Mouse (Mus musculus): Measurements from ENCODE around the gene Slc25a21. TPM values are rescaled to one million over a fixed set of nuclear protein-coding genes. Genes with fewer than 3 reads are reported as not detected.
A peak's percentile ranks its signal among the peaks of the same experiment; 100 is the strongest.

The Slc25a21 gene
- polyA plus RNA-seq, 1 experiment from 2014 or later, result 0.23 TPM

- Histone ChIP-seq H3K9ac (no peak overlapping the region), H3K4me2 (replicated peaks) (no peak overlapping the region), H3K9me3 (no peaks in the 10 kb centered on the region), H3K36me3 (no peaks in the 10 kb centered on the region), H3K4me1 (replicated peaks) (no peaks in the 10 kb centered on the region), H3K27me3 (replicated peaks) (no peaks in the 10 kb centered on the region), H3K4me3 (replicated peaks) (no peak overlapping the region), H3K27ac (no peak overlapping the region)
- peak; percentile 83 for ATAC-seq
- 38% methylated on average over 8 of the region's 8 CpGs for WGBS
These were observed 369.4 kb downstream of the Slc25a21 start for GRCm38 (mm10) chr12:56827808-56828384.

GRCm38 (mm10) chr12:56824688-56825087 is 372.6 kb downstream of the Slc25a21 start:
- H3K9ac ChIP-seq, result no peak overlapping the region
- no peaks in the 10 kb centered on the region for H3K4me1 ChIP-seq (replicated peaks)
- no peaks in the 10 kb centered on the region for H3K27me3 ChIP-seq (replicated peaks)
- H3K27ac ChIP-seq, result no peak overlapping the region
- H3K4me2 ChIP-seq (replicated peaks), result no peak overlapping the region
- H3K9me3 ChIP-seq, result no peaks in the 10 kb centered on the region
- H3K36me3 ChIP-seq, result no peaks in the 10 kb centered on the region
- no peak for ATAC-seq
- no peak overlapping the region for H3K4me3 ChIP-seq (replicated peaks)
- WGBS, result 38% methylated on average over 5 of the region's 5 CpGs

GRCm38 (mm10) chr12:56822122-56822521 is 375.1 kb downstream of the Slc25a21 start:
- ATAC-seq, result no peak

GRCm38 (mm10) chr12:56820604-56821003 is 376.7 kb downstream of the Slc25a21 start:
- no peak overlapping the region for H3K9ac ChIP-seq
- no peaks in the 10 kb centered on the region for H3K36me3 ChIP-seq
- H3K27me3 ChIP-seq (replicated peaks), result no peaks in the 10 kb centered on the region
- no peaks in the 10 kb centered on the region for H3K9me3 ChIP-seq
- no peak overlapping the region for H3K4me2 ChIP-seq (replicated peaks)
- no peak overlapping the region for H3K27ac ChIP-seq
- H3K4me3 ChIP-seq (replicated peaks), result no peak overlapping the region
- H3K4me1 ChIP-seq (replicated peaks), result no peaks in the 10 kb centered on the region
- no peak for ATAC-seq
- WGBS, result 73% methylated on average over 2 of the region's 2 CpGs

More at GRCm38 (mm10) chr12:56822122-56822521, 375.1 kb downstream of the Slc25a21 start:
- H3K9ac ChIP-seq, result no peak overlapping the region
- H3K27me3 ChIP-seq (replicated peaks), result no peaks in the 10 kb centered on the region
- H3K27ac ChIP-seq, result no peak overlapping the region
- 40% methylated on average over 2 of the region's 2 CpGs for WGBS
- H3K4me1 ChIP-seq (replicated peaks), result no peaks in the 10 kb centered on the region
- H3K4me2 ChIP-seq (replicated peaks), result no peak overlapping the region
- H3K9me3 ChIP-seq, result no peaks in the 10 kb centered on the region
- H3K36me3 ChIP-seq, result no peaks in the 10 kb centered on the region
- H3K4me3 ChIP-seq (replicated peaks), result no peak overlapping the region

- no peak overlapping the region for H3K4me3 ChIP-seq (replicated peaks)
- no peaks in the 10 kb centered on the region for H3K9me3 ChIP-seq
- H3K4me2 ChIP-seq (replicated peaks), result no peak overlapping the region
- H3K27me3 ChIP-seq (replicated peaks), result no peaks in the 10 kb centered on the region
- H3K4me1 ChIP-seq (replicated peaks), result no peaks in the 10 kb centered on the region
- WGBS, result 52% methylated on average over 2 of the region's 2 CpGs
- H3K27ac ChIP-seq, result no peak overlapping the region
- no peaks in the 10 kb centered on the region for H3K36me3 ChIP-seq
- no peak for ATAC-seq
- no peak overlapping the region for H3K9ac ChIP-seq
These were observed 389.8 kb downstream of the Slc25a21 start for GRCm38 (mm10) chr12:56807483-56807882.

- Histone ChIP-seq H3K4me1 (replicated peaks) (no peaks in the 10 kb centered on the region), H3K27me3 (replicated peaks) (no peaks in the 10 kb centered on the region), H3K4me2 (replicated peaks) (no peak overlapping the region), H3K9me3 (no peaks in the 10 kb centered on the region), H3K36me3 (no peaks in the 10 kb centered on the region), H3K27ac (no peak overlapping the region), H3K4me3 (replicated peaks) (no peak overlapping the region), H3K9ac (no peak overlapping the region)
- no peak for ATAC-seq
- WGBS, result 80% methylated on average over 2 of the region's 2 CpGs
These were observed 390.2 kb downstream of the Slc25a21 start for GRCm38 (mm10) chr12:56807078-56807477.

DNA sequence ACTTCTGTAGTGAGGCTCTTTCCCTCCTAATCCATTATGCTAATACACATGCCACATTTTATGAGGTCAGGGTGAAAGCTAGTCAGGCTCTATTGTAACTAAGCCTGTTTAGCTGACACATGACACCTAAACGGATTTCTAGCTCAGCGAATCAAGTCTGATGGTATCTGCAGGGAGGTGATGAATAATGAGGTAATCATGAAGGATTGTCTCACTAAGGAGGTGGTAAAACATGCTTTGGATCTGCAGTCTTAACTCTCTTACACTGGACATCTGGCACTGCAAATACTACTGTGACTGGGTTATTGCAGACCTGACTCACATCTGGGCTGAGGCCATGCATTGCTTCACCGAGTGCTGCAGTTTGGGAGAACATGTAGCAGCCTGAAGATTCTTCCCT is 392.8 kb downstream of the Slc25a21 start:
- no peak for ATAC-seq
- H3K9me3 ChIP-seq, result no peaks in the 10 kb centered on the region
- no peak overlapping the region for H3K4me3 ChIP-seq (replicated peaks)
- no peaks in the 10 kb centered on the region for H3K27me3 ChIP-seq (replicated peaks)
- H3K36me3 ChIP-seq, result no peaks in the 10 kb centered on the region
- WGBS, result 41% methylated on average over 3 of the region's 3 CpGs
- no peak overlapping the region for H3K4me2 ChIP-seq (replicated peaks)
- H3K27ac ChIP-seq, result no peak overlapping the region
- H3K4me1 ChIP-seq (replicated peaks), result no peaks in the 10 kb centered on the region
- no peak overlapping the region for H3K9ac ChIP-seq

DNA sequence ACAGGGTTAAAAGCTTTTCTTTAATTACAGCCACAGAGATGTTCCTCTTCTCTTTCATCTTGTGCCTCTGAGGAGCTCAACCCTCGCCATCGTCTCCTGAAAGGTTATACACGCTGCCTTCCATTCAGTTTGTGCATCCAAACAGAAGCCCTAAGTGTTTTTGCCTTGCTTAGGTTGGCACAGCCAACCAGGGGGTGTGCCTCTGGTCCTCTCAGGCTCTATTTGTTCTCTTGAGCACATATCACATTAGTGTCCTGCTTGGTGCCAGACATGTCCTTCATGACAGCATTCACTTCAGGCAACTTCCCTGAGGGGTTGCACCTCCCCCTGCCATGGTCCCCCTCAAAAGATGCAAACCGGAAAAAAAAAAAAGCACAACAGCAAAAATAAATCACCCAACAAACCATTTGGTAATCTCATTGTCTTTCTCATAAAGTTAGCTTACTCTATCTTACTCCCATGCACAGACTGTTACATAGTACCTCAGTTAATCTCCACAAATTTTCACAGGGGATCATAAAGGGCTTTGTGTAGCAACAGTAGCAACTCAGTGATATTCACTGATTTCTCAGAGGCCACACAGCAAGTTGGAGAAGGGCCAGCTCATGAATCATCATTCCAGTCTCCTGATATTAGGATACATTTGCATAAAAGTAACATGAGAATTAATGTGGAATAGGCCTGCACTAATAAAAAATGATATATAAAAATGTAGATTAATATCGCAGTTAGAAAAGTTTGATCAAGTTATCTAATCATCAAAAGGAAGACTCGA is 398.4 kb downstream of the Slc25a21 start:
- no peak overlapping the region for H3K4me2 ChIP-seq (replicated peaks)
- H3K9me3 ChIP-seq, result no peaks in the 10 kb centered on the region
- no peak overlapping the region for H3K27ac ChIP-seq
- no peak for ATAC-seq
- WGBS, result 79% methylated on average over 6 of the region's 6 CpGs
- no peaks in the 10 kb centered on the region for H3K27me3 ChIP-seq (replicated peaks)
- H3K4me1 ChIP-seq (replicated peaks), result no peaks in the 10 kb centered on the region
- no peak overlapping the region for H3K4me3 ChIP-seq (replicated peaks)
- H3K9ac ChIP-seq, result no peak overlapping the region
- H3K36me3 ChIP-seq, result no peaks in the 10 kb centered on the region

GRCm38 (mm10) chr12:56789236-56789635 is 408.0 kb downstream of the Slc25a21 start:
- H3K36me3 ChIP-seq, result no peaks in the 10 kb centered on the region
- no peak overlapping the region for H3K4me2 ChIP-seq (replicated peaks)
- no peak overlapping the region for H3K27ac ChIP-seq
- no peaks in the 10 kb centered on the region for H3K27me3 ChIP-seq (replicated peaks)
- H3K4me3 ChIP-seq (replicated peaks), result no peak overlapping the region
- H3K9ac ChIP-seq, result no peak overlapping the region
- no peaks in the 10 kb centered on the region for H3K9me3 ChIP-seq
- H3K4me1 ChIP-seq (replicated peaks), result no peaks in the 10 kb centered on the region
- WGBS, result 70% methylated on average over 4 of the region's 4 CpGs
- no peak for ATAC-seq

GRCm38 (mm10) chr12:56785250-56785649 is 412.0 kb downstream of the Slc25a21 start:
- Histone ChIP-seq H3K4me3 (replicated peaks) (no peak overlapping the region), H3K9ac (no peak overlapping the region), H3K27me3 (replicated peaks) (no peaks in the 10 kb centered on the region), H3K27ac (no peak overlapping the region), H3K36me3 (no peaks in the 10 kb centered on the region), H3K4me1 (replicated peaks) (no peaks in the 10 kb centered on the region), H3K9me3 (no peaks in the 10 kb centered on the region), H3K4me2 (replicated peaks) (no peak overlapping the region)
- no peak for ATAC-seq
- WGBS, result 85% methylated on average over 1 of the region's 1 CpGs

DNA sequence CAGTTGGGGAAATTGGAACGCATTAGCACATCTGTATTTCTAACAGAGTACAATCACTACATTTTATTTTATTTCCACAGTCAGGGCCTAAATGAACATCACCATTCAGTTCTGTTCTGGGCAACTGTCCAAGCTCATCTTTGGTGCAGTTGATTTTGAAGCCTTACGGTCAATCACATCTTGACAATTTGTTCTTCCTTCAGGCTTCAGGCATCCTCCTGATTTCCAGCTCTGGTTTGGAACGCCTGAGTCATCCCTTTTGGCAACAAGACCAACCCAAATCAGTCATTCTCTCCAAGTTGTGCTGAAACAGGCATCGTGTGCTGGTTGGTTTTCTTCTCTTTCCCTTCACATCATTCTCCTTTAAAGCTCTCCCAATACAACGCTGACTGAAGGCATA is 416.1 kb downstream of the Slc25a21 start:
- no peak overlapping the region for H3K4me3 ChIP-seq (replicated peaks)
- no peaks in the 10 kb centered on the region for H3K4me1 ChIP-seq (replicated peaks)
- 69% methylated on average over 5 of the region's 5 CpGs for WGBS
- H3K27ac ChIP-seq, result no peak overlapping the region
- no peak overlapping the region for H3K9ac ChIP-seq
- H3K27me3 ChIP-seq (replicated peaks), result no peaks in the 10 kb centered on the region
- ATAC-seq, result no peak
- H3K4me2 ChIP-seq (replicated peaks), result no peak overlapping the region
- H3K36me3 ChIP-seq, result no peaks in the 10 kb centered on the region
- H3K9me3 ChIP-seq, result no peaks in the 10 kb centered on the region

DNA sequence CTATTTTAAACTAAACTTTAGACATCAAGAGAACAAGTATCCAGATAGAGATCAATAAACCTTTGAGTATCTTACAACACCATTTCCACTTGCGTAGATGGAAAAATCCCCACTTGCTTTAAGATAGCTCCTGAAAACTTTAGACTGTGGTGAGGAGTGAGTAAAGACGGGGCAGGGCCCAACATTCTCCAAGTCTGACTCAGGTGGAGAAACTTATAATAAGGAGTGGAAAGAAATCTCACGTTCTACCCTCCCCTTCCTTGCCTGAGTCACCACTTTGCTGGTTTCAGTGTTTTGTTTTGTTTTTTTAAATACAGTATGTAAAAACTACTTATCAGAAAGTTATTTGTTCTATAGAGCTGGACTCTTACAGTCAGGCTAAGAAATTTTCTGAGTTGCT is 417.7 kb downstream of the Slc25a21 start:
- Histone ChIP-seq H3K9me3 (no peaks in the 10 kb centered on the region), H3K27me3 (replicated peaks) (no peaks in the 10 kb centered on the region), H3K27ac (no peak overlapping the region), H3K36me3 (no peaks in the 10 kb centered on the region), H3K4me1 (replicated peaks) (no peaks in the 10 kb centered on the region), H3K4me2 (replicated peaks) (no peak overlapping the region), H3K9ac (no peak overlapping the region), H3K4me3 (replicated peaks) (no peak overlapping the region)
- 86% methylated on average over 3 of the region's 3 CpGs for WGBS
- ATAC-seq, result no peak

- no peaks in the 10 kb centered on the region for H3K27me3 ChIP-seq (replicated peaks)
- no peak overlapping the region for H3K4me2 ChIP-seq (replicated peaks)
- no peak overlapping the region for H3K4me3 ChIP-seq (replicated peaks)
- ATAC-seq, result no peak
- no peaks in the 10 kb centered on the region for H3K4me1 ChIP-seq (replicated peaks)
- 76% methylated on average over 6 of the region's 6 CpGs for WGBS
- H3K9ac ChIP-seq, result no peak overlapping the region
- H3K27ac ChIP-seq, result no peak overlapping the region
- H3K36me3 ChIP-seq, result no peaks in the 10 kb centered on the region
- H3K9me3 ChIP-seq, result no peaks in the 10 kb centered on the region
These were observed 423.3 kb downstream of the Slc25a21 start for GRCm38 (mm10) chr12:56773941-56774340.
